Mouse (Mus musculus) thymus, postnatal 0 days (tissue): Measurements from ENCODE around the gene Nos1. TPM values are rescaled to one million over a fixed set of nuclear protein-coding genes. Genes with fewer than 3 reads are reported as not detected.

Experiments used
- DNase-seq: peaks from one replicate; pipeline ENCODE4 v3.0.0-alpha.2; 2015; ENCODE audit warnings: low spot score
- polyA plus RNA-seq: library from polyadenylated mRNA; unstranded; fragments of >200 nt; fragmentation: Nextera tagmentation; extraction: Ambion mirVana; gene quantifications from 2 replicates; pipeline ENCODE4 v1.2.1, GENCODE M21; 2015

Nos1 gene
- polyA plus RNA-seq, 1 experiment from 2014 or later: 0.10 TPM

GRCm38 (mm10) chr5:117996581-117996980, 215.7 kb downstream of the Nos1 start:
- no peak for DNase-seq

DNA sequence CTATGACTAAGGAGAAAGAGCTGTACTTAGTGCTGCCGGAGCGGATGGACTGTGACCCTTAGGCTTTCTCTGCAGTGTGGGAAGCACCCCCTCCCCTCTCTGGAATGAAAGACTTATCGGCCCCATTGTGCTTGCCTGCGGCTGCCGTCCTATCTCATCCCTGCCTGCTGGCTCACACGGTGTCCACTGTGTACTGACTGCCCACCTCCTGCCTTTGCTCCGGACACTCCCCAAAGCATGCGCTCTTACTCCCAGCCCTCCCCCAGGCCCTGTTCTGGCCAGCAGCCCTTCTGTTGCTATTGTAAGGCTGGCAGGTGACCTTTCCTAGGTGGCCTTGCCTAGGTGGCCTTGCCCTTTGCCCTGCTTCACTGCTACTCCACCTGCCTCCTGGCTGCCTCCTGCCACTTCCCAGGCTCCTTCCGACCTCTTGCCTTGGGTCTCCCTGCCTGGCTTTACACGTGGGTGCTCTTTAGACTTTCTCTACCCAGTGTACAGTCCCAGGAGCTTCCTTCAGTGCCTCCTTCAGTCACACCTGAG, 216.7 kb downstream of the Nos1 start:
- no peak for DNase-seq

DNA sequence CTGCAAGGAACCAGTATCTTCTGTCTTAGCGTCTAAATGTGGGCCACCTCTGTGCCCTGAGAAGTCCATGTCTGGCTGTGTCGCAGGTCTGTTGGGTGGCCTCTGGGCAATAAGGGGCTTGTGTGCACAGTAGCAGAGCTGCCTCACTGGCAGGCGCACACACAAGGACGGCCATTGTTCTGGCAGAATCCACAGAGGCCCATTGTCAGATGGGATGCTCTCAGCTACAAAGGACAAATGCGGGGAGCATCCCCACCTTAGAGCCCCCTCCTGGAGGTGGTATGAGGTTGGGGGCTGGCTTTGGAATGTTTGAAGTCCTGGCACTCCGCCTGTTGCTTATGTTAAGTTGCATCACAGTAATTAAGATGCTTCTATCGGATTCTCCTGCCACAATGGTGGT, 218.2 kb downstream of the Nos1 start:
- DNase-seq: no peak

- no peak for DNase-seq
Observed at GRCm38 (mm10) chr5:117999584-117999983, 218.8 kb downstream of the Nos1 start.

GRCm38 (mm10) chr5:118002059-118002458, 221.2 kb downstream of the Nos1 start:
- DNase-seq: peak; percentile 53

- DNase-seq: peak; percentile 67
Observed at GRCm38 (mm10) chr5:118004619-118005018, 223.8 kb downstream of the Nos1 start.

DNA sequence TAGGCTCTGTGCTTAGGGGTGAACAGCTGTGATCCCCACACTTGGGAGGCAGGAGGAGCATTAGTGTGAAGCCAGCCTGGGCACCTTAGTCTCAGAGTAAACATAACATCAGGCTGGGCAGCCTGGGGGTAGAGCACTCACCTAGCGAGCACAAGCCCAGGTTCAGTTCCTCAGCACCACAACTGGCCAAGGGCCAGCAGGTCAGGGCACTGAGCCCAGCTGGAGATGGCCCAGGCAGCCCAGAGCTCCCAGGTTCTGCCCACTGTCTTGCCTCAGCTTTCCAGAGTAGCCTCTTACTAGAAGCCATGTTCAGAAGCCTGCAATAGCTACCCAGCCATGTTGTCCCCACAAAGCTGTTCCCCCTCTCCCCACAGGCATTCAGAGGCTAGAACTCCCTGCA, 224.9 kb downstream of the Nos1 start:
- no peak for DNase-seq

- no peak for DNase-seq
Observed at GRCm38 (mm10) chr5:118008344-118008743, 227.5 kb downstream of the Nos1 start.

Other genes starting within 250 kb of the Nos1 start
- 28.1 and 28.2 TPM in 2 replicates for gene Fbxo21, start 195.7 kb downstream of the Nos1 start, polyA plus RNA-seq
- 13.7 and 15.8 TPM in 2 replicates for gene Tesc, start 246.7 kb downstream of the Nos1 start, polyA plus RNA-seq